Mouse (Mus musculus) lung, embryonic 14.5 days (tissue): ENCODE results near the gene Olig3. TPM values are rescaled to one million over a fixed set of nuclear protein-coding genes. Genes with fewer than 3 reads are reported as not detected.
A peak's percentile ranks its signal among the peaks of the same experiment; 100 is the strongest.

ENCODE experiments used
- ATAC-seq: fragments of 200-750 bp; cut with Nextera tagmentation; 2 replicates; pipeline ENCODE4 v1.8.0; 2017; ENCODE audit warnings: mild to moderate bottlenecking, moderate TSS enrichment, moderate library complexity; ENCODE audit not compliant: insufficient read depth
- DNase-seq: peaks from one replicate; pipeline ENCODE4 v3.0.0-alpha.2; 2015
- H3K27ac ChIP-seq: fragments of 300-500 bp; sonication (generic); 2 replicates; pipeline ENCODE4 v1.5.1; 2014; ENCODE audit warnings: low read depth, mild to moderate bottlenecking, moderate library complexity
- H3K27me3 ChIP-seq: fragments of 300-500 bp; sonication (generic); 2 replicates; pipeline ENCODE4 v1.6.1; 2014; ENCODE audit warnings: low read length, control low read depth; ENCODE audit not compliant: insufficient read depth
- H3K36me3 ChIP-seq: fragments of 300-500 bp; sonication (generic); 2 replicates; pipeline ENCODE4 v1.6.1; 2014; ENCODE audit warnings: control low read depth; ENCODE audit not compliant: insufficient read depth
- H3K4me1 ChIP-seq: fragments of 300-500 bp; sonication (generic); 2 replicates; pipeline ENCODE4 v1.6.1; 2014; ENCODE audit warnings: antibody characterized with exemption, control low read depth; ENCODE audit not compliant: insufficient read depth
- H3K4me2 ChIP-seq: fragments of 300-500 bp; sonication (generic); 2 replicates; pipeline ENCODE4 v1.6.1; 2014; ENCODE audit warnings: mild to moderate bottlenecking
- H3K4me3 ChIP-seq: fragments of 300-500 bp; sonication (generic); 2 replicates; pipeline ENCODE4 v1.5.1; 2014; ENCODE audit warnings: low read depth, low read length
- H3K9ac ChIP-seq: fragments of 300-500 bp; sonication (generic); 2 replicates; pipeline ENCODE4 v1.6.1; 2014
- H3K9me3 ChIP-seq: fragments of 300-500 bp; sonication (generic); 2 replicates; pipeline ENCODE4 v1.6.1; 2016; ENCODE audit warnings: low read depth, low read length, control low read depth
- CTCF ChIP-seq: IDR thresholded peaks from 2 replicates; pipeline ENCODE4 v1.5.1; 2016; ENCODE audit warnings: antibody characterized with exemption, low read depth
- WGBS: fragments of 180-500 bp; shearing (Covaris S2); extraction: QIAGEN DNeasy Blood & Tissue Kit; methylation state at CpG from one replicate; pipeline ENCODE4 v1.1.7; 2014; 5-methylcytosine and 5-hydroxymethylcytosine counted together
- polyA plus RNA-seq: library from polyadenylated mRNA; unstranded; fragments of >200 nt; fragmentation: Nextera tagmentation; extraction: Ambion mirVana; gene quantifications from 2 replicates; pipeline ENCODE4 v1.2.1, GENCODE M21; 2014

Gene Olig3
- polyA plus RNA-seq, result not detected in 2 replicates

- Histone ChIP-seq H3K27ac (no peak within 1 kb of the TSS), H3K4me1 (no peaks in the 10 kb centered on the region), H3K9me3 (no peaks in the 10 kb centered on the region), H3K9ac (no peak within 1 kb of the TSS), H3K36me3 (no peaks in the 10 kb centered on the region), H3K27me3 (peaks cover 98% of the 10 kb centered on the region), H3K4me2 (0 out of 2 replicates have a peak within 1 kb of the TSS, but pooled peaks have one; percentile 14), H3K4me3 (no peak within 1 kb of the TSS)
- 1% methylated on average over 9 of the region's 9 CpGs for WGBS
- no peak for ATAC-seq
- DNase-seq, result no peak
- no peak for TF ChIP-seq CTCF
Observed at GRCm38 (mm10) chr10:19356071-19356583, at the start of gene Olig3. Gene Olig3 (plus strand): TSS chr10:19356533.

DNA sequence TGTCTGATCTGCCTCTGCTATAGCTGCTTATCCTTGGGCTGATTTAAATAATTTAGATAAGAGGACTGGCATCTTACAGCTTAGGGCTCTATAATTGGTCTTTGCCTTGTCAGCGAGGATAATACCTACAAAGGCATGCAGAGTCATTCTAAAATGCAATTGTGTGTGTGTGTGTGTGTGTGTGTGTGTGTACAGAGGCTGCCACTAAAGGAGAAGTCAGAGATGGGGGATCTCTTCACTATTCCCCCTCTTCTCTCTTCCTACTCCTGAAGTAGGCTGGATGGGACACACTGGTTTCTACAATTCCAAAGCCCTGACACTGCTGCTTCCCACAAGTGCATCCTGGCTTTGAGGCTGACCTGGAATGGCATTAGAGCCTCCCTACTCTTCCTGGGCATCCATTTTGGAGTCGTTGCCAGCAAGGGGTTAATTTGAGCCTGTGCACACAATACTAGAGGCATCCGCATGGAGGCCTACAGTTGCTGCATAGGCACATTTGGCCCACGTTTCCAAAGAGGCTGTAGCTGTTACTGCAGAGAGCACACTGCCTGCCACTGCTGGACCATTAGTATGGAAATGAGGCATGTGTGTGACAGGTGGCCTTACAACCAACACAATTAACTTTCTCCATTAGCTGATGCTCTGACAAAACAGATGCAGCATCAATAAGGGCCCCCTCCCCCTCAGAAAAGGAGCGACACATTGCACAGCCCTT, 46.5 kb upstream of the Olig3 start:
- Histone ChIP-seq H3K27ac (no peak overlapping the region), H3K9me3 (no peaks in the 10 kb centered on the region), H3K9ac (no peak overlapping the region), H3K36me3 (no peaks in the 10 kb centered on the region), H3K4me2 (no peak overlapping the region), H3K4me3 (no peak overlapping the region), H3K4me1 (no peaks in the 10 kb centered on the region), H3K27me3 (no peaks in the 10 kb centered on the region)
- DNase-seq (no peak), ATAC-seq (no peak)
- no peak for TF ChIP-seq CTCF
- 32% methylated on average over 5 of the region's 5 CpGs for WGBS

DNA sequence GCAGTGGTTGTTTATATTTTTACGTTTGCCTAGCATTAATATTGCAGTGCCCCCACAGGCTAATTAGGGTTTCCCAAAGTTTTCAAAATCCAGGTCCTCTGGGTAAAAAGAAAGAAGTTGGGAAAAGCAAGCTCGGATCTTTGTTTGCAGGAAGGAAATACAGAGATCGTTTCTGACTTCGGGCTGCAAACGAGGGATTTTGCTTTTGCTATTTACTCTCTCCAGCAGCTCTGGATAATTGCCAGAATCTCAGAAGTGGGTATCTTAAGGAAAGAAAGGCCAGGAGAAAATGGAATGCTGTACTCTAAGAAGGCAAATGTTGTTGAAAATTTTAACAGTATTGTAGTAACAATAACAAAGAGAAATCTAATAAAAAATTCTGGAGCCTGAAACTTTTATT, 45.9 kb upstream of the Olig3 start:
- TF ChIP-seq CTCF, result no peak
- WGBS, result 21% methylated on average over 5 of the region's 5 CpGs
- Histone ChIP-seq H3K27me3 (no peaks in the 10 kb centered on the region), H3K4me3 (no peak overlapping the region), H3K36me3 (no peaks in the 10 kb centered on the region), H3K4me1 (no peaks in the 10 kb centered on the region), H3K4me2 (no peak overlapping the region), H3K9ac (no peak overlapping the region), H3K27ac (no peak overlapping the region), H3K9me3 (no peaks in the 10 kb centered on the region)
- no peak for ATAC-seq
- DNase-seq, result peak; percentile 67

DNA sequence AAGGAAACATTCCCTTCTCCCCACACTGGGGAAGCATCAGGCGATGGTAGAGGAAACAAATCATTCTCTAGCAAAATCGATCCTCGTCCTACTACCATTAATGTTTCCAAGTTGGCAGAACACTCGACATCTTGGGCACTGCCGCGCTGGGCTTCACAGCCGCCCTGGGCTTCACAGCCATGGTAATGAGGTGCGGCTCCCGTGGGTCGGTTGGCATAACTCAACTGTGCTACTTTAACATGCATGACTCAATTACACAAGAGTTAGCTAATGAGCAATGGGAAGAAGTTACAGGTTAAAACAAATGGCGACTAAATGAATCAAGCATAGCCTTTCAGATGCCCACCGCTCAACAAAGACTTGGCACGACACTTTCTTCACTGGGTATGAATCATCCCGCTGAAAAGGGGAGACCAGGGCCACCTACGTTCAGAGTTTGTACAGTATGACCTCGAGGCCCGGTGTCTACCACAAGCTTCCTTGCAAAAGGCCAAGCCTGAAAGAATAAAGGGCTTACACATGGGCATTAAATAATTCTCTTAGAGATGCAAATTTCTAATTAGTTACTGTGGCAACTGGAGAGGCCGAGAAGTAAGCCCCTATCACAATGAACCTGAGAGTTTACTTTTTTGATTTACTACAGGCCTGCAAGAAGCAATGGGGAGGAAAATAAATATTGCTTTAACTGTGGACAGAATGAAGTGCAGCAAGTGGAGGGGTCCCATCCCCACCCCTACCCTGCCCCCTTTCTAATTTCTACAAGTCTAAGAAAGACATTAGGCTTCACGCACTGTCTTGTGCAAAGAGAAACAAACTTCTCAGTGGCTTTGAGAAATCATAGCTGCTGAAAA, 38.1 kb upstream of the Olig3 start:
- no peaks in the 10 kb centered on the region for H3K9me3 ChIP-seq
- no peaks in the 10 kb centered on the region for H3K36me3 ChIP-seq
- ATAC-seq, result no peak
- no peak for TF ChIP-seq CTCF
- no peak overlapping the region for H3K9ac ChIP-seq
- no peaks in the 10 kb centered on the region for H3K27me3 ChIP-seq
- 74% methylated on average over 19 of the region's 19 CpGs for WGBS
- H3K4me2 ChIP-seq, result no peak overlapping the region
- H3K4me1 ChIP-seq, result no peaks in the 10 kb centered on the region
- no peak overlapping the region for H3K4me3 ChIP-seq
- no peak for DNase-seq
- H3K27ac ChIP-seq, result no peak overlapping the region

DNA sequence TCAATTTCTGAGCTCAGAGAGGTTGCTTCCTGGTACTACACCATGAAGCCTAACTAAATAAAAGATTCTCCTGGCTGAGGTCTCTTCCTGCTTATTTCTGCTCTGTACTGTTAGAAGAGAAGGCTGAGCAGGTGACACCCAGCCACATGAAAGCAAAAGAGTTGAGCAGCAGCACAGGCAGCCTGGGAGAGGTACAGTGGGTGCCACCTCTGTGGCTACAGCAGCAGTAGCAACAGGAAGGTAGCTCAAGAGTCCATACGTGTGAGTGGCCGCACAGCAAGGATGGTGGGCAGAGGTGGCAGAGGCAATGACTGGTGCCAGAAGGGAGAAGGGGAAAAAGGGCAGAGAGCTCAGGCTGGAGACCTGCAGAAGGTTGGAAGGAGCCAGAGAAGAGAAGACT, 34.6 kb upstream of the Olig3 start:
- 62% methylated on average over 2 of the region's 2 CpGs for WGBS
- no peak for DNase-seq
- TF ChIP-seq CTCF, result no peak
- no peak overlapping the region for H3K9ac ChIP-seq
- no peak for ATAC-seq
- no peak overlapping the region for H3K4me2 ChIP-seq
- H3K27me3 ChIP-seq, result no peaks in the 10 kb centered on the region
- no peak overlapping the region for H3K4me3 ChIP-seq
- no peak overlapping the region for H3K27ac ChIP-seq
- H3K9me3 ChIP-seq, result no peaks in the 10 kb centered on the region
- no peaks in the 10 kb centered on the region for H3K4me1 ChIP-seq
- no peaks in the 10 kb centered on the region for H3K36me3 ChIP-seq

- Histone ChIP-seq H3K9ac (no peak overlapping the region), H3K36me3 (no peaks in the 10 kb centered on the region), H3K4me3 (no peak overlapping the region), H3K9me3 (no peaks in the 10 kb centered on the region), H3K4me1 (no peaks in the 10 kb centered on the region), H3K4me2 (no peak overlapping the region), H3K27ac (no peak overlapping the region), H3K27me3 (no peaks in the 10 kb centered on the region)
- ATAC-seq, result no peak
- DNase-seq, result no peak
- 61% methylated on average over 3 of the region's 3 CpGs for WGBS
- TF ChIP-seq CTCF, result no peak
Observed at GRCm38 (mm10) chr10:19329191-19329777, 27.0 kb upstream of the Olig3 start.

- no peak overlapping the region for H3K9ac ChIP-seq
- WGBS, result 68% methylated on average over 1 of the region's 1 CpGs
- no peak for TF ChIP-seq CTCF
- no peak overlapping the region for H3K4me2 ChIP-seq
- DNase-seq (no peak), ATAC-seq (no peak)
- H3K27me3 ChIP-seq, result no peaks in the 10 kb centered on the region
- H3K9me3 ChIP-seq, result no peaks in the 10 kb centered on the region
- no peaks in the 10 kb centered on the region for H3K36me3 ChIP-seq
- H3K27ac ChIP-seq, result no peak overlapping the region
- H3K4me1 ChIP-seq, result no peaks in the 10 kb centered on the region
- H3K4me3 ChIP-seq, result no peak overlapping the region
Observed at GRCm38 (mm10) chr10:19333425-19333824, 22.9 kb upstream of the Olig3 start.
